Mouse (Mus musculus) large intestine, adult 2 months (tissue): Measurements from ENCODE around the gene Ipo13. TPM values are rescaled to one million over a fixed set of nuclear protein-coding genes. Genes with fewer than 3 reads are reported as not detected.

ENCODE experiments used
- DNase-seq: peaks from one replicate; pipeline ENCODE4 v3.0.0-alpha.2; 2012; ENCODE audit warnings: low read depth, low spot score
- WGBS: fragments of 180-500 bp; shearing (Covaris S2); methylation state at CpG from one replicate; pipeline ENCODE4 v1.1.7; 2018; 5-methylcytosine and 5-hydroxymethylcytosine counted together
- polyA plus RNA-seq: library from polyadenylated mRNA; depleted of rRNA; stranded (reverse); fragments of >200 nt; gene quantifications from 2 replicates; pipeline ENCODE4 v1.2.3, GENCODE M21; 2012; rRNA removed

The Ipo13 gene
- polyA plus RNA-seq, 1 experiment, result 41.0 TPM

- no peak for DNase-seq
- 91% methylated on average over 7 of the region's 7 CpGs for WGBS
Observed at GRCm38 (mm10) chr4:117850176-117850575, 64.6 kb downstream of the Ipo13 start.

- WGBS, result 91% methylated on average over 5 of the region's 5 CpGs
Observed at GRCm38 (mm10) chr4:117849506-117849905, 65.3 kb downstream of the Ipo13 start.

GRCm38 (mm10) chr4:117849063-117849462 is 65.7 kb downstream of the Ipo13 start:
- 81% methylated on average over 17 of the region's 17 CpGs for WGBS
- DNase-seq, result no peak

More at GRCm38 (mm10) chr4:117849506-117849905, 65.3 kb downstream of the Ipo13 start:
- no peak for DNase-seq

GRCm38 (mm10) chr4:117847011-117847410 is 67.8 kb downstream of the Ipo13 start:
- no peak for DNase-seq
- WGBS, result 73% methylated on average over 2 of the region's 2 CpGs

GRCm38 (mm10) chr4:117846261-117846660 is 68.5 kb downstream of the Ipo13 start:
- DNase-seq, result no peak
- 96% methylated on average over 4 of the region's 4 CpGs for WGBS

DNA sequence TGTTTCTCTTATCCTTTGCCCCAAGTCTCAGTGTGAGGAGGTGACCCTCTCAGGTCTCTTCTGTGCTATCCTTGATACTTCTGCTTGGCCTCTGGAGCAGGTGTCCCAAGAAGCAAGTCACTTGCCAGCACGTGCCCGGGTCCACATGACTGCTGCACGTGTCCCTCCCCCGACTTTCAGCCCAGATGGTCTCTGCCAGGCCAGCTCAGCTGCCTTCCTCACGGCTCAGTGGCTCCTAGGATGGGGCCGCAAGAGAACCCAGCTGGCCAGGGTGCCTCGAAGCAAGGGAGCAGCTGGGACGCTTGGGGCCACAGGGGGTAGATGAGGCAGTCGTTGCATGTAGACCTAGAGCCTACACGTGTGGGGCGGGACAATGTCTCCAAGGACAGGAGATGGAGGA is 69.5 kb downstream of the Ipo13 start:
- 86% methylated on average over 11 of the region's 11 CpGs for WGBS
- DNase-seq, result no peak

Other genes starting within 250 kb of the Ipo13 start
- 16.2 and 17.1 TPM in 2 replicates for gene Dmap1, start 232.7 kb downstream of the Ipo13 start, polyA plus RNA-seq
- not detected in 2 replicates for gene Gm12845, start 190.6 kb downstream of the Ipo13 start, polyA plus RNA-seq
- 0.04 TPM in 2 replicates for gene Klf17, start 149.4 kb downstream of the Ipo13 start, polyA plus RNA-seq
- gene Slc6a9, start 80.5 kb downstream of the Ipo13 start, polyA plus RNA-seq, result 15.7 and 22.3 TPM in 2 replicates
- 1.3 and 1.6 TPM in 2 replicates for gene Ccdc24, start 42.4 kb downstream of the Ipo13 start, polyA plus RNA-seq
- 6.2 and 6.8 TPM in 2 replicates for gene B4galt2, start 31.5 kb downstream of the Ipo13 start, polyA plus RNA-seq
- gene Atp6v0b, start 27.7 kb downstream of the Ipo13 start, polyA plus RNA-seq, result 364 and 392 TPM in 2 replicates
- gene Dph2, start 23.0 kb downstream of the Ipo13 start, polyA plus RNA-seq, result 13.4 and 15.2 TPM in 2 replicates
- 1.2 and 1.3 TPM in 2 replicates for gene Artn, start 14.8 kb upstream of the Ipo13 start, polyA plus RNA-seq
- 11.1 and 12.2 TPM in 2 replicates for gene St3gal3, start 219.9 kb upstream of the Ipo13 start, polyA plus RNA-seq